ENCODE assay signal across 15 mouse cellular contexts in the genomic region with DNA sequence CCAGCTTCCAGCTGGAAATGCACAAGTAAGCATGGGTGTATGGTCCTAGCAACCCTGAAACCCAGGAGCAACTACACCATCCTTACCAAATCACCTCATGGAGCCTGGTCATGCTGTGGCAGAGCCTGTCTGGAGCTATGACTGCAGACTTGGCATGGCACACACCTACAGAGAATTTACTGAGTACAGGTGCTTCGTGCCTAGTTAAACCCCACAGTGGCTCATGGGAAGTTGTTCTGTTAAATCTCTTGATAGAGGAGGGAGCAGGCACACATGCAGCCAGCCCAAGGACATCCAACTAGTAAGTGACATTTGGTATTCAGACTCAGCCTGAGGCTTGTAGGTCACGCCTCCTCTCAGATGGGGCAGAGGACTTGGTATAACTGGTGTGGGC. TPM values are rescaled to one million over a fixed set of nuclear protein-coding genes. Genes with fewer than 3 reads are reported as not detected.
A peak's percentile ranks its signal among the peaks of the same experiment; 100 is the strongest.
DNase-seq lines count a peak whose midpoint lies in the region; ATAC-seq and TF ChIP-seq lines count a peak whose summit lies in the region.
"Had no signal": no experiment of that assay in that cellular context is flagged by ENCODE, and none has a peak within 500 bp of the region (broad histone marks: within the 10 kb centered on the region; RNA-seq: fewer than 3 reads in every experiment).

No protein-coding gene starts in this region.

- no peak overlapping the region for H3K4me3 ChIP-seq in heart, embryonic 16.5 days (ENCODE audit: low read length)
- no peak overlapping the region for H3K4me3 ChIP-seq in spleen, adult 2 months (ENCODE audit: extremely low read depth, insufficient read depth, insufficient read length)
- no peak overlapping the region for H3K4me3 ChIP-seq in forebrain, postnatal 0 days (ENCODE audit: low read depth, low read length)
- H3K4me3 ChIP-seq in neural tube, embryonic 15.5 days (replicated peaks), result no peak overlapping the region
- H3K4me3 ChIP-seq: embryonic facial prominence, embryonic 15.5 days; heart, embryonic 15.5 days; limb, embryonic 12.5 days had no signal

- DNase-seq in heart, adult 8-10 months (ENCODE audit: low spot score), result no peak
- DNase-seq in spleen, adult 2 months (ENCODE audit: low read depth in 1 of 2, low spot score in 2 of 2), result no peak
- DNase-seq in spleen, postnatal 36 days (ENCODE audit: low spot score in 2 of 2), result no peak
- no peak for DNase-seq in forebrain, postnatal 0 days
- no peak for DNase-seq in ovary, postnatal 36 days (ENCODE audit: low spot score)
- no peak for DNase-seq in left cerebral cortex, postnatal 10 days (ENCODE audit: extremely low spot score in 1 of 2, low spot score in 2 of 2)
- DNase-seq: adrenal gland, postnatal 10 days had no signal

- H3K4me2 ChIP-seq in heart, embryonic 16.5 days (ENCODE audit: low read depth, low read length), result no peak overlapping the region
- peak overlapping the region; percentile 9; the same call in 1 of the 2 replicates for H3K4me2 ChIP-seq in forebrain, postnatal 0 days (ENCODE audit: low read depth)
- no peak overlapping the region for H3K4me2 ChIP-seq in neural tube, embryonic 15.5 days
- H3K4me2 ChIP-seq: embryonic facial prominence, embryonic 15.5 days; limb, embryonic 12.5 days; lung, embryonic 14.5 days had no signal

- no peaks in the 10 kb centered on the region for H3K27me3 ChIP-seq in heart, embryonic 16.5 days (ENCODE audit: control insufficient read depth, insufficient read depth, low read length)
- no peaks in the 10 kb centered on the region for H3K27me3 ChIP-seq in spleen, adult 2 months (ENCODE audit: control insufficient read depth, insufficient read depth, low read length)
- no peaks in the 10 kb centered on the region for H3K27me3 ChIP-seq in forebrain, postnatal 0 days (ENCODE audit: insufficient read depth, low read length)
- H3K27me3 ChIP-seq in neural tube, embryonic 15.5 days (replicated peaks), result no peaks in the 10 kb centered on the region
- H3K27me3 ChIP-seq: CH12.LX; embryonic facial prominence, embryonic 15.5 days; limb, embryonic 12.5 days had no signal

- ATAC-seq in heart, embryonic 16.5 days (replicated peaks; ENCODE audit: extremely low read depth, insufficient read depth, low FRiP score), result no peak
- no peak for ATAC-seq in forebrain, postnatal 0 days
- no peak for ATAC-seq in neural tube, embryonic 15.5 days (ENCODE audit: low FRiP score)
- ATAC-seq: intestine, postnatal 0 days had no signal

- H3K4me1 ChIP-seq in heart, embryonic 16.5 days (ENCODE audit: control insufficient read depth, insufficient read depth, low read length), result peaks cover 33% of the 10 kb centered on the region
- peaks cover 59% of the 10 kb centered on the region; the same call in 1 of the 2 replicates for H3K4me1 ChIP-seq in spleen, adult 2 months (ENCODE audit: control insufficient read depth, insufficient read depth, insufficient read length)
- peaks cover 32% of the 10 kb centered on the region for H3K4me1 ChIP-seq in forebrain, postnatal 0 days (ENCODE audit: insufficient read depth)
- peaks cover 65% of the 10 kb centered on the region for H3K4me1 ChIP-seq in neural tube, embryonic 15.5 days
- H3K4me1 ChIP-seq: limb, embryonic 12.5 days had no signal

- H3K9me3 ChIP-seq in heart, embryonic 16.5 days (replicated peaks; ENCODE audit: control insufficient read depth, low read length), result no peaks in the 10 kb centered on the region
- no peaks in the 10 kb centered on the region for H3K9me3 ChIP-seq in forebrain, postnatal 0 days (ENCODE audit: low read length)
- H3K9me3 ChIP-seq in neural tube, embryonic 15.5 days (replicated peaks), result no peaks in the 10 kb centered on the region
- H3K9me3 ChIP-seq: embryonic facial prominence, embryonic 15.5 days; heart, embryonic 15.5 days; limb, embryonic 12.5 days had no signal

- H3K36me3 ChIP-seq in heart, embryonic 16.5 days (ENCODE audit: control insufficient read depth, insufficient read depth), result peaks cover 8% of the 10 kb centered on the region
- H3K36me3 ChIP-seq in spleen, adult 2 months (ENCODE audit: control insufficient read depth, insufficient read depth, low read length), result peaks cover 20% of the 10 kb centered on the region
- peaks cover 38% of the 10 kb centered on the region for H3K36me3 ChIP-seq in forebrain, postnatal 0 days (ENCODE audit: insufficient read depth)
- peaks cover 55% of the 10 kb centered on the region for H3K36me3 ChIP-seq in neural tube, embryonic 15.5 days

- intact Hi-C loops in left cerebral cortex, postnatal 10 days (cut with DNase I), result no loop called here

- TF ChIP-seq CTCF in spleen, adult 2 months (IDR thresholded peaks at IDR 0.05; ENCODE audit: extremely low read depth, insufficient read depth, insufficient read length, insufficient replicate concordance), result no peak
- TF ChIP-seq CTCF in forebrain, postnatal 0 days (IDR thresholded peaks at IDR 0.05; ENCODE audit: low read depth), result no peak

- H3K27ac ChIP-seq in heart, embryonic 16.5 days (ENCODE audit: low read length), result no peak overlapping the region
- peak overlapping the region; percentile 94 for H3K27ac ChIP-seq in spleen, adult 2 months (ENCODE audit: insufficient read depth, low read length)
- peak overlapping the region; percentile 67 for H3K27ac ChIP-seq in forebrain, postnatal 0 days (ENCODE audit: low read depth, low read length)
- no peak overlapping the region for H3K27ac ChIP-seq in neural tube, embryonic 15.5 days (replicated peaks)
- H3K27ac ChIP-seq: embryonic facial prominence, embryonic 15.5 days; heart, embryonic 15.5 days; limb, embryonic 12.5 days had no signal

- H3K9ac ChIP-seq in heart, embryonic 16.5 days (ENCODE audit: low read length), result 0 out of 2 replicates have a peak overlapping the region, but pooled peaks have one; percentile 7
- H3K9ac ChIP-seq in forebrain, postnatal 0 days, result no peak overlapping the region
- 0 out of 2 replicates have a peak overlapping the region, but pooled peaks have one; percentile 10 for H3K9ac ChIP-seq in neural tube, embryonic 15.5 days (replicated peaks)
- H3K9ac ChIP-seq: embryonic facial prominence, embryonic 15.5 days; heart, embryonic 15.5 days; limb, embryonic 12.5 days; lung, embryonic 14.5 days had no signal

- WGBS in heart, embryonic 16.5 days, result 69% methylated on average over 2 of the region's 2 CpGs
- 73% methylated on average over 2 of the region's 2 CpGs for WGBS in spleen, adult 2 months
- 69% methylated on average over 2 of the region's 2 CpGs for WGBS in forebrain, postnatal 0 days
- 60% methylated on average over 2 of the region's 2 CpGs for WGBS in neural tube, embryonic 15.5 days

- TF ChIP-seq POLR2A in spleen, adult 2 months (IDR thresholded peaks at IDR 0.05; ENCODE audit: low read depth, low read length), result no peak

RNA-seq across cellular contexts. Expression of a gene that starts 15.7 kb away (rescaled TPM):
- 12.1 and 13.6 TPM in 2 replicates for polyA plus RNA-seq in heart, embryonic 16.5 days (2015; fragmentation: Nextera tagmentation; extraction: Ambion mirVana)
- total RNA-seq in heart, adult 8-10 months (2022), result 10 to 100 TPM; 73.6 to 99.4 (median 84.5) TPM
- 73.4 and 99.1 TPM in 2 replicates for polyA plus RNA-seq in spleen, adult 2 months (2012; rRNA removed)
- 445 and 497 TPM in 2 replicates for total RNA-seq in forebrain, postnatal 0 days (2014; rRNA removed)
- 204 and 224 TPM in 2 replicates for polyA plus RNA-seq in forebrain, postnatal 0 days (2015; fragmentation: Nextera tagmentation; extraction: Ambion mirVana)
- polyA plus RNA-seq in neural tube, embryonic 15.5 days (2015; fragmentation: Nextera tagmentation; extraction: Ambion mirVana), result 143 and 182 TPM in 2 replicates
- total RNA-seq in left cerebral cortex, postnatal 10 days (2021), result 100 to 1,000 TPM; 142 to 147 TPM

Comparison
In these comparisons a context has a peak if more than half of its experiments do, and no peak if none do; other contexts are left out.
1. H3K27ac ChIP-seq: peak in spleen, adult 2 months (single experiment) and forebrain, postnatal 0 days (single experiment); none in heart, embryonic 16.5 days (single experiment) and neural tube, embryonic 15.5 days (single experiment).